Mouse (Mus musculus): ENCODE measurements at regions not wholly inside any gene's neighbourhood (a gene's known extent, or its start where the extent isn't known, plus 50 kb on each side); places are given as distances from the start of the nearest gene placed in this dataset.
"Not testable (repeated sequence)": the region's sequence is repeated elsewhere in the genome, so short reads cannot be mapped to it uniquely, and the experiment has no call there.

DNA sequence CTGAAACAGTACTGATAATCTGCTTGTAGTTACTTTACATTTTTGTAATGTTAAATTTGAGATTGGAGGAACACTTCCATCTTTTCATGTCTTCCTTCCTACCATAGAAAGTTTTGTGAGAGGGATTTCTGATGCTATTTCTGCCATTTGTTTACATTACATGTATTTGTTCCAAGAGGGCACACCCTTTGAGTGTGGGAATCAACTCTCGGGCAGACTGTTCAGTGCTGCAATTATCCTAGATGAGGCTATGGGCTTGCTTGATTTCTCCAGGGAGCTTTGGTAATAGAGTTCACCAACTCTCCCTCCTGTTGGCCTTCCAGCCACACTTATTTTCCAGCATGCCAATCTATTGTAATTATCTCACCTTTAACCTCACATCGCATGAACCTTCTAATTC, 52.4 kb downstream of the Gm13691 start:
- DNase-seq (ENCODE audit: low spot score in 2 of 2) = no peak

DNA sequence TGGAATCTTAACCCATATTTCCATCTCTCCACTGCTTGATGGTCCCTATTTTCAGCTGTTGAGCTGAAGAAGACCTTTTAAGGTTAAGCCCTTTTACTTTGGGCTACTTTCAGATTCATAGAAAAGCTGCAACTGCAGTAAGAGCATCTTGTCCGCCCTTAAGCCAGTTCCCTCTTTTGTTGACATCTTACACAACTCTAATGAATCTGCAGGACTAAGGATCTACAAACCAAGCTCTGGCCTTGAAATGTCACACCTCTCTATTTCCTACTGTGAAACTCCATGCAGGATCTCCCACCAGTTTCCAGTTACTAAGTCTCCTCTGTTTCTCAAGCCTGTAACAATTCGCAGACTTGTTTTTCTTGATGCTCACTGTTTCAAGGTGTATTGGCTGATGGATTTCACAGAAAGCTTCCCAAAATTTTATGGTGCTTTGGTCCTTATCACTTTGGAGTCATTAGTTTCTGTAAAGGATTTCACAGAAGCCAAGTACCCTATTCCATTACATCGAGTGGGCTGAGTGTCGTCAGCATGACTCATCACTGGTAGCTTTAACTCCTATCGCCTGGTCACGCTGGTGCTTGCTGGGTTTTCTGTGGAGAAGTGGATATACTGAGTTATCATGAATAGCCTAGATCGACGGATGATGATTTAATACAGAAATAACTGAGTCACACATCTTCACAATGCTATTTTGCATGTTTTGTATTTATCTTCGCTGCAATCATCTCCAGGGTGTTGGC, 58.2 kb downstream of the Gm13691 start:
- no peak for DNase-seq (ENCODE audit: low spot score in 2 of 2)

DNA sequence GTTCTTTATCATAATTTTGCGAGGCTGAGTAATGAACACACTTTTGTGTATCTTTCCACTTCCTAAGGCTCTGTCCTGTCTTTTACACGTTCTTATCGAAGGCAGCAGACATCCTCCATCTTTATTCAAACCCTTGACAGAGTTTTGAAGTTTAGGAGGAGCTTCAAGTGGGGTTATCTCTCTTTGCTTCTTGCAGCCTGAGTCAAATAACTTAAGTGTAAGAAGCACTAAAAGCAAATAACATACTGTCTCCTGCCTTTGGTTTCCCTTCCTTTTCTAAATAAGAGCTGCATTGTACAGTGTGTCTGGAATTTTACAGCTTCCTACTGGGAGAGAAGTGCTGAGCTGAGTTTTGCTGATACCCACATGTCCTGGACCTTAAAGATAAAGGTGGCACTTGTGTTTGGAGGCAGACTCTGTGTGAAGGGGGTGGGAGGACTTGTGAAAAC, 61.6 kb downstream of the Gm13691 start:
- DNase-seq (ENCODE audit: low spot score in 2 of 2) = no peak

DNA sequence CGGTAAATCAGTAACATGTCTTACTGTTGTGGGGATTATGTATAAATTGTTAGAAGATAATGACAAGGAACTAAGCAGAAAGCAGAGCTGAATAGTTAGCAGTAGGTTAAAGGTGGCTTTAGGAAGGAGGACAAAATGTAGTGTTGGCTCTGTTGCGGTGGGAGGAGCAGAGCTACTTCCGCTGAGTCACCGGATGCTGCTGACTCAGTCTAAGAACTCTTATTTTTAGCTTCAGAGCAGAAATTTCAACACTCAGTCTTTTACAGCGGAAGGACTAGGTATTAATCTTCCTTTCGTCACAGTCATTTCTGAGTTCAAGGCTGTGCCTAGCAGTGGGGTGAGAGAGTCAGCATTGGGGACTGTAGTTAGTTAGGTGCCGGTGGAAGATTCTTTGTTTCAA, 68.9 kb downstream of the Gm13691 start:
- no peak for DNase-seq (ENCODE audit: low spot score in 2 of 2)

DNA sequence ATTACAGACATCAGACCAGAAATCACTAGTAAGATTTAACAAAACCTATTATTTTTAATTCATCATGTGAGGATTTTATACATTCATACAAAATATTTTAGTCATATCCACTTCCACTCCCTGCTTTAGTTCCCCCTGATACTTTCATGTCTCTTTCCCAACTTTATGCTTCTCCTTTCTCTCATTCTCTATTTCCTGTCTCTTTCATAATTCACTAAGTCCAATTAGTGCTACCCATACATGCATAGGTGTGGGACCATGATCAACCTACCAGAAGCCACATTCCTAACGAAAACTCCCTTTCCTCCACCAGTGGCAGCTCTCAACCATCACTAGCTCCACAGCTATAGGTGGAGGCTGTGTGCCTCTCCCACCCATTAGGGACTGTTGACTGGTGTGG, 70.9 kb downstream of the Gm13691 start:
- DNase-seq (ENCODE audit: low spot score in 2 of 2) = no peak

DNA sequence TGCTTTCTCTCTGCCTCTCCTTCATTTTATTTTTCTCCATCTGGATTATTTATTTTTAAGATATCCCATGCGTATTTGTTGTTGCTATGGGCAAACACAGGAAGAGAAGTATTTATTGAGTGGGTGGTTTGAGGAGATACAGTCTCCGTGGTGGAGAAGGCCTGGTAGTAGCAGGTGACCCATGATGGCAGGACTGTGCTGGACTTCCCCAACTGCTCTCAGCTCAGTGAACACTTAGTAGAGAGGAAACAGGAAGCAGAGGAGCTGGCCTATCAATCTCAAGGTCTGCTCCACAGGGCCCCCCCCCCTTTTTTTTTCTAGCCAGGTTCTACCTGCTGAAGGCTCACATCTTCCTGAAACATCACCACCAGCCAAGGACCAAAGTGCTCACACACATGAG, 74.0 kb downstream of the Gm13691 start:
- DNase-seq (ENCODE audit: low spot score in 2 of 2) = no peak

DNA sequence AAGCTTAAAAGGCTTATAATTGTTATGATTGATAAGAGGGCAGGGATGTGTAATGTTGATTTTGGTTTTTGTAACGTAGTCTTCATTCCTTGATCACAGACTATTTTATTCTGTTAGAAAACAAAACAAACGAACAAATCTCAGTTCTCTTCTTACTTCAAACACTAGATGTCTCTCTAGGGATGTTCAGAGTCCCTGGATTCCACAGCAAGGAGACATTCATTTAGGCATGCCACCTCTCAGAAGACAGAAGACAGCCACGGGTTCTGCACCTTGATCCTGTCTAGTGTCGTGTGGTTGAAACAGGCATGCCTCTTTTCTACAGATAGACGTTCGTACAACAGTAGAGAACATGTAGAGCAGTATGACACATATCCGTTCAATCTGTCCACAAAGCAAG, 74.7 kb downstream of the Gm13691 start:
- DNase-seq (ENCODE audit: low spot score in 2 of 2) = peak; percentile 7 to 20

DNA sequence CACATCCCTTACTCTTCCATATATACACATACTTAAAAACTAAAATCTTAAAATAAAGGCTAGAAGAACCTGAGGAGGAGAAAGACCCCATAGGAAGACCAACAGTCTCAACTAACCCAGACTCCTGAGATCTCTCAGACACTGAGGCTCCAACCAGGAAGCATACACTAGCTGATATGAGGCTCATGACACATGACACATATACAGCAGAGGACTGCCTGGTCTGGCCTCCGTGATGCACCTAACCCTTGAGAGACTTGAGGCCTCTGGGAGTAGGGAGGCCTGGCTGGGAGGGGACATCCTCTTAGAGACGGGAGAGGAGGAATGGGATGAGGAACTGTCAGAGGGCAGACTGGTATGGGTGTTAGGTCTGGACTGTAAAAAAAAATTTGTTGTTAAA, 75.4 kb downstream of the Gm13691 start:
- DNase-seq (ENCODE audit: low spot score in 2 of 2) = no peak

DNA sequence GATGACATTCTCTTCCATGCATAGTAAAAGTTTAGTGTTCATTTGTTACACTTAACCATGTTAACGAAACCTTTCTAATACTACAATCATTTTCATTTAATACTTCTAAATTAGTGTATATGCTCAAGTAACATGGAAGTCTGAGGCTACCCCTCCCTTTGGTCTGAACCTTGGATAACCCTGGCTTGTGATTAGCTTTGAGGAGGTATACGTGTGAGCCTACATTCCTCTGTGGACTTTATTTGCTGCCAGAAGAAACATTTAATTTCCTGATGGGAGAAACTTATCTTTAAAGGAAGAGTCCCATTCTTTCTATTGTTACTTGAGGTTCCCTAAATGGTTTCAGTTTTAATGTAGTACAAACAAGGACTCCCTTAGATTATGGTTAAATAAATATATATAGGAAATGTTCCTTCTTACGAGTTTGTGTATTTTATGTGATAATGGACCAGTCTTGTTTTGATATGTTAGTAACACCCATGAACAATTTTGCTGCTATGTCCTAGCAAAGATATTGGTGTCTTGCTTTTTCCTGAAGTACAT, 75.9 kb downstream of the Gm13691 start:
- no peak for DNase-seq (ENCODE audit: low spot score in 2 of 2)

DNA sequence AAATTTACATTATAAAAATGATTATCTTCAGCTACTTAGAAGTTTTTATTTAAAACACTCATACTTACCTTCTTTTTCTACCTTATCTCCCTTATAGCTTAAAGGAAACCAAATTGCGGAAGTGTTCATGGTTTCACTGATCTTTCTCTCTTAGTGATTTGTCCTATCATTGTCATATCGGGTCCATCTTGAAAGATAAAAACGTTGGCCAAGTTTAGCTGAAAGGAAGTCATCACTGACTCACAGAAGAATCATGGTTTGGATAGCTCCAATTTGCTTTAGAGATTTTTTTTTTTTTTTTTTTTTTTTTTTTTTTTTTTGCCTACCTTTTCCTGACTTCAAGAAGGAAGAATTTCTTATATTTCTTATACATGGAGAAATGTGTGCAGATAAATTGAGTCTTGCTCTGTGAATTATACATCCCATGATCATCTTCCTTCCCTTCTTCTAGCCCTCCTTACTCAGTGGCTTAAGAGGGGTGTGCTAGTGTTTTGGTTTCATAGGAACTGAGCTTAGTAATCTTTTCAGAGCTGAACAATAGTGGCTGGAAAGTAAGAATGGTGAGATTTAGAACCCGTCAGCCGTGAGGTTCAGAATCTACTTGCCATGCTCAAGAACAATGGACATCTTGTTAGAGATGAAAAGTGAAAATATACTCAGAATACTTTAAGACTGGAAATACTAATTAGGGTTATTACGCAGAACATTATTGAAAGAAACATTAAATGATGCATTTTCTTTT, 76.6 kb downstream of the Gm13691 start:
- no peak for DNase-seq (ENCODE audit: low spot score in 2 of 2)

DNA sequence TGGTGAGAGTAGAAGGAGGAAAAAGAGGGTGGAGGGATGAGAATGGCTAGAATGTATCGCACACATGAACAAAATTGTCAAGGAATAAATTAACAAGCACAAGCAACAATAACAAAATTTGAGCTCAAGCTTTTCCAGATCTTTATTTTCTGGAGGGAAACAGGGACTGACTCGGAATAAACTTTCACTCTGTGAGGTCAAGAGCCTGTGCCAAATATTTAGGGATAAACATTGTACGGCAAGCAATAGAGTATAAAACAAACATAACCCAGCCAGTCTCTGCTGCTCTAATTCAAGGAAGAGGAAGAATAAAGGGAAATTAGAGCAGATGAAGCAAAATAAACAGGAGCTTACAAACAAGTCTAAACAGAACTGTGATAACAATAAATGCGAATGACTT, 78.3 kb downstream of the Gm13691 start:
- no peak for DNase-seq (ENCODE audit: low spot score in 2 of 2)

DNA sequence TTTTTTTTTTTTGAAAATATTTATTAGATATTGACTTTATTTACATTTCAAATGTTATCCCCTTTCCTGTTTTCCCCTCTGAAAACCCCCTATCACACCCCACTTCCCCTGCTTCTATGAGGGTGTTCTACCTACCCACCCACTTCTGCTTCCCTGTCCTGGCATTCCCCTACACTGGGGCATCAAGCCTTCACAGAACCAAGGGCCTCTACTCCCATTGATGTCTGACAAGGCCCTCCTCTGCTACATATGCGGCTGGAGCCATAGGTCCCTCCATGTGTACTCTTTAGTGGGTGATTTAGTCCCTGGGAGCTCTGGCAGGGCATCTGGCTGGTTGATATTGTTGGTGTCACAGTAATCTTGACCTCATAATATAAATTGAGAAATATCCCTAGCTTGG, 79.1 kb downstream of the Gm13691 start:
- not testable (repeated sequence) for DNase-seq (ENCODE audit: low spot score in 2 of 2)

DNA sequence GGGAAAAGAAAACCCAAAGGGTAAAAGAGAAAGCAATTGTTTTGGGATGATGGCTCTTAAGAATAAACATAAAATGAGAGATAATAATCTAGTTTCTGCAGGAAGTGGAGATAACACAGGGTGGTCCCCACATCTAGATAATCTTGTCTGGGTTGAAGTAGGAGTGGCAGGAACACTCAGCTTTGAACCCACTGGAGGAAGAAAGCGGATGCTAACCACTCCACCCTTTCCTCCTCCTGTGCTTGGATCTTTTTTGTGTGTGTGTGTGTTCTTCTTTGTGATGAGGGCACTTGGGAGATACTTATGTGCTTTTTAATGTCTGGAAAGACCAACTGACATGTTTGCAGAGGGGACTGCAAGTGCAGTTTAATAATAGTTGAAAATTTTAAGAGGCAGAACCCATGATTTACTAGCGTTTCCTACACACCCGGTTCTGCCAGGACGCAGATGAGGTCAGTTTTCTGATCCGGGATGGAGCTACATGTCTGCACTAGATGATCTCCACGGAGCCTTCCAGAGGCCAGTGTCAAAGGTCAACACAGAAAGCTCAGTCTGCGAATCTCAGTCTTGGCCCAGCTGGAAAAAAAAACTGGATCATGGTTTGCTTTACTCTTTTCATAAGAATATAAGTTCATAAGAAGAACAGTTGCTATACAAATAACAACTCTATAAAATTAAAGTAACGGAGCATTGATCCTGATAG, 82.7 kb downstream of the Gm13691 start:
- no peak for DNase-seq (ENCODE audit: low spot score in 2 of 2)

DNA sequence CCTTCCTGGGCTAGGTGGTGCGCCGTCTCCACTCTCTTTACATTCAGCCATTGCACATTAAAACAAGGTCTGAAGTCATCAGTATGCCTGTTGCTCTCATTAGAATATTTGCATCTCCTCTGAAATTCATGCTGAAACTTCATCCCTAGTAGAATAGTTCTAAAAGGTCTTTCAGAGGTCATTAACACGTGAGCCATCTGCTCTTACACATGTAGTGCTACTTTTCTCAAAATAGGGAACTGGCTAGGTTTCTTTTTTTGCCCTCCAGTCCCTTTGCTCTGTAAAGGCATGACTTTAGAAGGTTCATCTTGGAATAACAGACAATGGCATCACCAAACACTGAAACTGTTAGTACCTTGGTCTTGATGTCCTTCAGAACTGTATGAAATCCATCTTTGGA, 85.6 kb downstream of the Gm13691 start:
- DNase-seq (ENCODE audit: low spot score in 2 of 2) = no peak

DNA sequence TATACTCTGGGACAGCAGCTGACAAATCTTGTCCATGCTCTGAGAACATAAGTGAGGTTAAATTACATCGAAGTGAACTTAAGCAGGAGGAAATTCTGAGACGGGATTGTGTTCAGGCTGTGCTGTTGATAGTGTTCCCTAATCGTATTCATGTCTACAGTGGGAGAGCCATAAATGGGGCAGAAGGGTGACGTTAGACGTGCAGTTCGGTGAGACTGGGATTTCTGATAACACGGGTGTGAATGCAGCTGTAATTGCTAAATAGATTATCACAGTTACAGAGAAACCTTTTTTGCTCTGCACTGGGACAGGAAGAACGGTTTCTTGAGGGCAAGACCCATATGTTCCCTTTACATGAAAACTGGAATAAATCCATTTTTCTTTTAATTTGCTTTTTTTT, 88.9 kb downstream of the Gm13691 start:
- DNase-seq (ENCODE audit: low spot score in 2 of 2) = no peak

DNA sequence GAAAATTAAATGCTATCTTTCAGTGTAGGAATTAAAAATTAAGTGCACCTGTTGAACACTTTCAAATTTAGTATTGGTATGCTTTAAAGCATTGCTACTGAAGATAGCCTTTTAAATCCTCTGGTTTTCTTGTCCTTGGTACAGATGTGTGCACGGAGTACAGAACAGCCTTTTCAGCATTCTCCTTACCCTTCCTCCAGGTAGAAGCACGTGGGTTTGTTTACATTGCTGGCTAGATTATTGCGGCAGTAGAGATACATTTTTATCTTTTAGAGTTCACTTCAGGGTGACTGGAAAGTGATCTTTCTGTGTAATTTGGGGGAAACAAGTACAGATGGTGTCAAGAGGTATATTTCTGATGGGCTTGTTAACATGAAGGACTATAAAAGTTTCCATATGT, 89.9 kb downstream of the Gm13691 start:
- DNase-seq (ENCODE audit: low spot score in 2 of 2) = no peak

DNA sequence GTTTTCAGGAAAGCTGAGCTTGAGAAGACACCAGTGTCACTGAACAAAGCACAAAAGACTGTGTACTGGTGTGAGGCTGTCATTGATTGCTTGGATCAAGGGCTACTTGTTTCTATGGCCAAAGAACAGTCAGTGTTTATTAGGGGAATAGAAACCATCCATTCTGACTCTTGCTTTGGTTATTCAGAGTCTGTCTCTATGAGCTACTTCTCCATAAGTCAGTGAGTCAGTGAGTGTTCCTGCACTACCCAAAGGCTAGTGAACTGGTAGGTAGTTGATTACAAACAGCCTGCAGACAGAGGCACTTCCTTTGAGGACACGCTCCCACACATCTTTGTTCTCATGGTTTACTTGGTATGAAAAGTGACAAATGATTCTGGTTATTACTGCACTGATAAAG, 104.4 kb downstream of the Gm13691 start:
- no peak for DNase-seq (ENCODE audit: low spot score in 2 of 2)

DNA sequence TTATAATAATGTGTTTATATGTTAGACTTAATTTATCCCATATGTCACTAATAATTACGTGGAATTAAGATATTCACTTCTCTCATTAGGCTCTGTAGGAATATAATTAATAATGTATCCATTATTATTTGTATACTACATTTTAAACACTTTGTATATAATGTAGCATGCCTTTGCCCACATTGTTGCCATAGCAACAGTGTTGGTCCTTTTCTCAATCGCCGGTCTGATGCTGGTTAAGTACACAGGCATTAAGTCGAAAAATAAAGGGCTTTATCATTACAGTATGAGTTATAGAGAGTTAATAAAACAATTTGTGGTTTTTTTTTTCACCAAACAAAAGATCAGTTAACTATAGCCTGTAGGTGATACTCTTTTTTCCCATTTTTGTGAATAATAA, 108.4 kb downstream of the Gm13691 start:
- DNase-seq (ENCODE audit: low spot score in 2 of 2) = no peak

DNA sequence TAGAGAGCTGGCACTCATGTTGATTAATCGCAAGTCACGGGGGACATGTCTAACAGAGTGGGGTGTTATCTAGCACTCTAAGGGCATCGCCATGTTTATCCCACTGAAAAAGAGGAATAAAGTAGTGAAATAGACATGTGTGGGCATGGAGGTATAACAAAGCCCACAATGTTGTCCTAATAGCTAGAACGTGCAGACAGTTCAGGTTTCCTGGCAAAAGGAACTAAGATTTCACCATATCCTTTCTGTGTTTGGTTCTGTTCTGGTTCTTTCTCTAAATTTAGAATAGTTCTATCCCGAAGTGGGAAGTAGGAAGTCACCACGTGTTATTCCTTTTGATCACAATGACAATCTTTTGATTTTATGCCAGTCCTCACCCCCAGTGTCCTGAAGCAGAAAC, 123.2 kb downstream of the Gm13691 start:
- DNase-seq (ENCODE audit: low spot score in 2 of 2) = no peak

DNA sequence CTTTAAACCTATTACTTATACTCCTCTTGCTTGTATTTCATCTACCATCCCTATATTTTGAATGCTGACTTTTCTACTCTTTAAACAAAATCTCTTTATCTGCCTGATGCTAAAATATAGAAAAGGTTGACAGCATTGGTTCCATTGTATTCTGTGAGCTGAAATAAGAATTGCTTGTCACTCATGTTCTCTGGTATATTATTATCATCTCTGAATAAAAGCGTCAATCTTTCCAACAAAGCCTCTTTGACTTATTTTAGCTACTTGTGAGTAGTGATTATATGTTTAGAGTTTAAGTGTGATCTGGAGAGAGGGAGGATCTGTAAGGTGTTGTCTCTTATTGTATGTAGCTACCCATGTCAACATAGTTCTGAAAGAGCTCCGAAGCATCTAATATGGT, 129.5 kb downstream of the Gm13691 start:
- no peak for DNase-seq (ENCODE audit: low spot score in 2 of 2)

DNA sequence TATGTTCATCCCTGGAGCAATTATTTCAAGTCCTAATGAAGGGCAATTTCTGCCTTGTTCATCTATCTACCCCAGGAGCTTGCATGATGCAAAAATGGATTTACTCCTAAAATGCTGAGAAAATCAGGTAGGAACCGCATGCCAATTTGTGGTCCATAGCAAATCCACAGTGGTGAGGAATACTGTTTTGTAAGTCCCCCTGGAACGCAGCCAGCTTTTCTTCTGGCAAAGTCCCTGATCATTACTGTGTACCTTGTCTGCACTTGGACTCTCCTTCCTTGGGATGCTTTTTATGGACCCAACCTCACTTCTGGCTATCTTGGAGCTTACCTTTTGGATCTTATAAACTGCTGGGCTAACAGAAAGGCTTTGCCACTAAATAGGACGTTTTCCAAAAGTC, 137.2 kb downstream of the Gm13691 start:
- no peak for DNase-seq (ENCODE audit: low spot score in 2 of 2)

DNA sequence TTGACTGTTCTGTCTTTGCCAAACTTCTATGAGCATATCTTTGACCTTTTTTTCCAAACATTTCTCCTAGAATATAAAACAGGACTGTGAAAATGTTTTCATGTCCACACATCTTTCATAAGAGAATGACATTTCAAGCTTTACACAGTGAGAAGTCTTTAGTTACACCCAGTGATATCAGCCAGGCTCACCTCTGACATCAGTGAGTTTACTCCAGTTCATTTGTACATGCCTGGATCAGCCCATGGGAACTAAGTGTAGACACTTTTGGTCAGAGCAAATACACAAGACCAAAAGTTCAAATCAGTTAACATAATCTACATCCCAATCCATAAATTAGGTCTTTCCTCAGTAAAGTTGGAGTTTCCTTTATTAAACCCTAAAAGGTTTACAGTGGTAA, 171.4 kb downstream of the Gm13691 start:
- no peak for DNase-seq (ENCODE audit: low spot score in 2 of 2)

DNA sequence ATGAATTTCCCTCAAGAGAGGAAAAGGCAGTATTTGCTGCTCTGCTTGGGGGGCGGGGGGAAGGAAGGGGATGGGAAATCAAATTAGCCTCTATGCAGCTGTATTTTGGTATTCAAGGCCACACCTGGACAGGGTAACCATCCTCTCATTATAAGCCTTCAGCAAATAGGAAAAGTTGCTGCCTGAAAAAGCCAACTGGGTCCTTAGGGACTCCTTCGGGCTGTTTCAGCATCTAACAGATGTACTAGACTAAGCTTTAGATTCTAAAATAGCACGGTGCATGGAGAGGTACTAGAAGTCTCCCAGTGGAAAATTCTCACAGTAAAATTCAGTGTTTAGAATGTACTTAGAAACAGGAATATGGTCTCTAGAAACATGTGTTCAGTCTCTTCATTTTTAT, 183.1 kb downstream of the Gm13691 start:
- peak in 1 of 2 experiments; percentile 3 for DNase-seq (ENCODE audit: low spot score in 2 of 2)

Measured in right cerebral cortex, adult 2 months (tissue).